Comparison of ENCODE assay signal across 12 mouse cellular contexts in the genomic region with DNA sequence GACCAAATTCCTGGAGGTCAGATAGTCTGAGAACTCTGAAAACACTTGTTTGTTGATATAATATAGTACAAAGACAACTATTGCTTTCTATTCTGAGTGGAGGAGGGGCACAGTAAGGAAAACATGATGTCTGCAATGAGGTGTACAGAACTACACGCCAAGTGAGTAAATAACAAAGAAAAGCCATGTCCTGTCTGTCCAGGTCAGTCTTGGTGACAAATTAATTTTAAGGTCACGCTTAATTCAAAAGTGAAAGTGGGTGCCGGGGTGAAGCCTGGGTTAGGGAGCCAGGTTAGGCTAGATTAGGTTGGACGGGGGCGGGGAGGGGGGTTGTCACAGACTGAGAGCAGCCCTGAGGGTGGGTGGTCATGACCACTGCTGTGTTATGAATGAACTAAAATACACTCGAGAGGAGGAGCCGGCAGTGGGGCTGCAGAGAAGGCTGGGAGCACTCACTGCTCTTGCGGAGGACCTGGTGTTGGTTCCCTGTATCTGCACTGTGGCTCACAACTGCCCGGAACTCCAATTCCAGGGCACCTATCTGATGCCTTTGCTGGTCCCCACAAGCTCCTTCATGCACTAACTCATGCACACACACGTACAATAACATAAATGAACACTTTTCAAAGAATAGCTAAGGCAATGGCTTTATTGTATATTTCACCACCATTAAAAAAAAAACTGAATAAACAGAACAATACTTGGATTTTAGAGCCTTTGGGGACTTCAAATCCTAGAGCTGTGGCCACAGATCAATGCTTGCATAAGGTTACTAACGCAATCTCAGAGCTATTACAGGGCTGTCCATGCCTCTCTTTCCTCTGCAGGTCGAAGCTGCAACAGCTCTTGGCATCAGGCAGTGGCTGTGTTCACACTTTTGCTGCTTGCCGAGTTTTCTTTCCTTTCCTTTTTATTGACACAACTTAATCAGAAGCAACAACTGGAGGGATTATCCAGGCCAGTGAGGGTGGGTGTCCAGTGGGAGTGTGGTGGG. TPM values are rescaled to one million over a fixed set of nuclear protein-coding genes. Genes with fewer than 3 reads are reported as not detected.
A peak's percentile ranks its signal among the peaks of the same experiment; 100 is the strongest.
DNase-seq lines count a peak whose midpoint lies in the region; ATAC-seq and TF ChIP-seq lines count a peak whose summit lies in the region.
"Had no signal": no experiment of that assay in that cellular context is flagged by ENCODE, and none has a peak within 500 bp of the region (broad histone marks: within the 10 kb centered on the region; RNA-seq: fewer than 3 reads in every experiment).

No protein-coding gene starts in this region.

- TF ChIP-seq CTCF in kidney, postnatal 0 days (IDR thresholded peaks at IDR 0.05; ENCODE audit: low read depth): no peak
- TF ChIP-seq CTCF in bone marrow macrophage, adult 2 months (IDR thresholded peaks at IDR 0.05; ENCODE audit: low read depth, low read length): no peak
- TF ChIP-seq CTCF in left cerebral cortex, adult 2 months (IDR thresholded peaks at IDR 0.05): no peak

- no peak for DNase-seq in kidney, postnatal 0 days (ENCODE audit: low spot score)
- DNase-seq in kidney, postnatal 4 days: no peak
- DNase-seq in CD4-positive helper T cell, adult 2 months (ENCODE audit: low read depth, low spot score): peak; percentile 54
- no peak for DNase-seq in liver, embryonic 13.5 days
- DNase-seq in left cerebral cortex, adult 2 months (ENCODE audit: extremely low spot score in 1 of 2, low spot score in 2 of 2): no peak
- DNase-seq in heart, postnatal 10 days: no peak
- DNase-seq in right cerebral cortex, postnatal 4 days: no peak
- DNase-seq: cerebellum, adult 18-20 months; kidney, adult 11 months had no signal

- H3K4me2 ChIP-seq in kidney, postnatal 0 days (ENCODE audit: low read length): peak overlapping the region; percentile 37
- H3K4me2 ChIP-seq in liver, embryonic 13.5 days: peak overlapping the region; percentile 52
- H3K4me2 ChIP-seq: lung, embryonic 15.5 days had no signal

- H3K4me1 ChIP-seq in kidney, postnatal 0 days (replicated peaks; ENCODE audit: insufficient read depth, low read length): peaks cover 6% of the 10 kb centered on the region; the same call in 1 of the 2 replicates
- peaks cover 32% of the 10 kb centered on the region for H3K4me1 ChIP-seq in bone marrow macrophage, adult 2 months (ENCODE audit: control insufficient read depth, insufficient read depth, low read length)
- H3K4me1 ChIP-seq in liver, embryonic 13.5 days (replicated peaks): peaks cover 42% of the 10 kb centered on the region

- H3K9ac ChIP-seq in kidney, postnatal 0 days (ENCODE audit: low read depth, low read length): no peak overlapping the region
- peak overlapping the region; percentile 44; the same call in 1 of the 2 replicates for H3K9ac ChIP-seq in liver, embryonic 13.5 days
- H3K9ac ChIP-seq: lung, embryonic 15.5 days had no signal

- intact Hi-C loops in left cerebral cortex, adult 2 months (cut with DNase I): no loop called here
- intact Hi-C loops in heart, postnatal 10 days (cut with DNase I): no loop called here

- no peak overlapping the region for H3K27ac ChIP-seq in kidney, postnatal 0 days
- H3K27ac ChIP-seq in bone marrow macrophage, adult 2 months (ENCODE audit: insufficient read depth, low read depth, low read length): no peak overlapping the region
- peak overlapping the region; percentile 58 for H3K27ac ChIP-seq in liver, embryonic 13.5 days
- H3K27ac ChIP-seq in left cerebral cortex, adult 2 months: no peak overlapping the region
- H3K27ac ChIP-seq: lung, embryonic 15.5 days had no signal

- 0 out of 2 replicates have a peak, but pooled peaks have one; percentile 50 for ATAC-seq in kidney, postnatal 0 days (replicated peaks; ENCODE audit: low FRiP score, low read depth)
- ATAC-seq in liver, embryonic 13.5 days (ENCODE audit: low read depth): no peak

- no peaks in the 10 kb centered on the region for H3K27me3 ChIP-seq in kidney, postnatal 0 days (ENCODE audit: insufficient read depth, low read length)
- H3K27me3 ChIP-seq in liver, embryonic 13.5 days: no peaks in the 10 kb centered on the region

- no peak for TF ChIP-seq POLR2A in bone marrow macrophage, adult 2 months (IDR thresholded peaks at IDR 0.05; ENCODE audit: borderline replicate concordance, low read depth, low read length)

- H3K9me3 ChIP-seq in kidney, postnatal 0 days (replicated peaks; ENCODE audit: low read length): no peaks in the 10 kb centered on the region
- no peaks in the 10 kb centered on the region for H3K9me3 ChIP-seq in liver, embryonic 13.5 days (replicated peaks)
- H3K9me3 ChIP-seq: lung, embryonic 15.5 days had no signal

- 58% methylated on average over 13 of the region's 13 CpGs for WGBS in kidney, postnatal 0 days
- 57% methylated on average over 13 of the region's 13 CpGs for WGBS in liver, embryonic 13.5 days (ENCODE audit: insufficient replicate concordance)

- H3K4me3 ChIP-seq in kidney, postnatal 0 days (replicated peaks; ENCODE audit: low read depth, low read length): 0 out of 2 replicates have a peak overlapping the region, but pooled peaks have one; percentile 5
- H3K4me3 ChIP-seq in bone marrow macrophage, adult 2 months (ENCODE audit: insufficient read depth, low read length): peak overlapping the region; percentile 49
- H3K4me3 ChIP-seq in liver, embryonic 13.5 days (replicated peaks): peak overlapping the region; percentile 37
- H3K4me3 ChIP-seq in left cerebral cortex, adult 2 months: no peak overlapping the region
- H3K4me3 ChIP-seq: lung, embryonic 15.5 days; myocyte had no signal

- no peaks in the 10 kb centered on the region for H3K36me3 ChIP-seq in kidney, postnatal 0 days (ENCODE audit: insufficient read depth, low read length)
- H3K36me3 ChIP-seq in liver, embryonic 13.5 days: no peaks in the 10 kb centered on the region
- H3K36me3 ChIP-seq: lung, embryonic 15.5 days had no signal

RNA-seq across cellular contexts. Expression of gene N4bp2l1, which starts 2.6 kb away (rescaled TPM):
- polyA plus RNA-seq in kidney, postnatal 0 days (2015; fragmentation: Nextera tagmentation; extraction: Ambion mirVana): 6.9 and 8.6 TPM in 2 replicates
- 112 and 121 TPM in 2 replicates for polyA plus RNA-seq in bone marrow macrophage, adult 2 months (2012; ENCODE audit: insufficient read depth, insufficient read length, missing spikeins)
- polyA plus RNA-seq in liver, embryonic 13.5 days (2015; fragmentation: Nextera tagmentation; extraction: Ambion mirVana): 7.4 and 8.5 TPM in 2 replicates
- total RNA-seq in left cerebral cortex, adult 2 months (2021): 10 to 100 TPM; 60.5 to 63.5 TPM
- total RNA-seq in heart, postnatal 10 days (2021): 1 to 10 TPM; 4.0 to 4.1 TPM

Comparison
In these comparisons a context has a peak if more than half of its experiments do, and no peak if none do; other contexts are left out.
1. RNA of gene N4bp2l1, which starts 2.6 kb away (polyA plus RNA-seq): 112 to 121 TPM in bone marrow macrophage, adult 2 months; 6.9 to 8.6 TPM in kidney, postnatal 0 days and 7.4 to 8.5 TPM in liver, embryonic 13.5 days; every median in the first group is over 10 times any median in the second.